Mouse (Mus musculus): ENCODE measurements around the gene Ryr3.

DNA sequence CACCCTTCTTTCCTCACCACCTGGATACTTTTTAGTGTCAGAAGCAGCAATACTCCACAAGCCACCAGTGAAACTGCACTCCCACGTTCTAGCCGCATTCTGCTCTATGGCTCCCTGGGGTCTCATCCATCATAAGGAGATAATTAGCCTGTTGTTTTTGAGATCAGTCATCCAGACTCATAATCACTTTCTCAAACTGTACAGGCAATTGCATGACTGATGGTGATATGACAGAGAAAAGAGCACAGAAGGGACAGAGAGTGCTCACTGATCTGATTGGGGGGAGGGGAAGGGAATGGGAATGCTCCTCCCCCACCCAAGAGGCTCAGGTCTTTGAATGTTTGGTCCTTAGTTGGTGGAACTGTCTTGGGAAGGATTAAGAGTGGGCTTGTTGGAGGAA is 397.8 kb downstream of the Ryr3 start:
- TF ChIP-seq GATA1 (IDR thresholded peaks at IDR 0.05; ENCODE audit: borderline replicate concordance, low read length) = no peak
- no peak for TF ChIP-seq FLI1 (IDR thresholded peaks at IDR 0.05; ENCODE audit: low read length)

Measured in megakaryocyte, embryonic 14.5 days (primary cell).